Mouse (Mus musculus): ENCODE measurements around the gene Cadm1.

Gene Cadm1

GRCm38 (mm10) chr9:47669206-47669605 is 139.2 kb downstream of the Cadm1 start:
- in situ Hi-C loops (cut with MboI, MseI) = no loop called here

- in situ Hi-C loops (cut with MboI, MseI) = no loop called here
Observed at GRCm38 (mm10) chr9:47671617-47672016, 141.6 kb downstream of the Cadm1 start.

GRCm38 (mm10) chr9:47674766-47675713 is 145.1 kb downstream of the Cadm1 start:
- in situ Hi-C loops (cut with MboI, MseI) = no loop called here

- in situ Hi-C loops (cut with MboI, MseI) = no loop called here
Observed at GRCm38 (mm10) chr9:47686881-47687280, 156.9 kb downstream of the Cadm1 start.

GRCm38 (mm10) chr9:47687604-47688003 is 157.6 kb downstream of the Cadm1 start:
- in situ Hi-C loops (cut with MboI, MseI) = no loop called here

- in situ Hi-C loops (cut with MboI, MseI) = no loop called here
Observed at GRCm38 (mm10) chr9:47688297-47688696, 158.3 kb downstream of the Cadm1 start.

- in situ Hi-C loops (cut with MboI, MseI) = no loop called here
Observed at GRCm38 (mm10) chr9:47692911-47693310, 162.9 kb downstream of the Cadm1 start.

GRCm38 (mm10) chr9:47699026-47699425 is 169.1 kb downstream of the Cadm1 start:
- in situ Hi-C loops (cut with MboI, MseI) = no loop called here

- in situ Hi-C loops (cut with MboI, MseI) = loop anchor here (5.0 to 25.0 kb wide), 2 partner anchors 963 to 1338 kb away; no protein-coding TSS in a partner anchor
Observed at GRCm38 (mm10) chr9:47700021-47700420, 170.0 kb downstream of the Cadm1 start.

GRCm38 (mm10) chr9:47703026-47703876 is 173.3 kb downstream of the Cadm1 start:
- in situ Hi-C loops (cut with MboI, MseI) = loop anchor here (5.0 to 25.0 kb wide), 2 partner anchors 966 to 1341 kb away; no protein-coding TSS in a partner anchor

- in situ Hi-C loops (cut with MboI, MseI) = loop anchor here (25.0 kb wide), 1 partner anchor 1344 kb away; no protein-coding TSS in a partner anchor
Observed at GRCm38 (mm10) chr9:47706341-47706740, 176.4 kb downstream of the Cadm1 start.

- in situ Hi-C loops (cut with MboI, MseI) = loop anchor here (25.0 kb wide), 1 partner anchor 1345 kb away; no protein-coding TSS in a partner anchor
Observed at GRCm38 (mm10) chr9:47707326-47707725, 177.4 kb downstream of the Cadm1 start.

- in situ Hi-C loops (cut with MboI, MseI) = loop anchor here (25.0 kb wide), 1 partner anchor 1346 kb away; no protein-coding TSS in a partner anchor
Observed at GRCm38 (mm10) chr9:47708299-47708698, 178.3 kb downstream of the Cadm1 start.

- in situ Hi-C loops (cut with MboI, MseI) = loop anchor here (25.0 kb wide), 1 partner anchor 1349 kb away; no protein-coding TSS in a partner anchor
Observed at GRCm38 (mm10) chr9:47710946-47711345, 181.0 kb downstream of the Cadm1 start.

- in situ Hi-C loops (cut with MboI, MseI) = loop anchor here (25.0 kb wide), 1 partner anchor 1352 kb away; no protein-coding TSS in a partner anchor
Observed at GRCm38 (mm10) chr9:47714541-47714940, 184.6 kb downstream of the Cadm1 start.

- in situ Hi-C loops (cut with MboI, MseI) = loop anchor here (25.0 kb wide), 1 partner anchor 1353 kb away; no protein-coding TSS in a partner anchor
Observed at GRCm38 (mm10) chr9:47715415-47715814, 185.4 kb downstream of the Cadm1 start.

- in situ Hi-C loops (cut with MboI, MseI) = loop anchor here (25.0 kb wide), 1 partner anchor 1355 kb away; no protein-coding TSS in a partner anchor
Observed at GRCm38 (mm10) chr9:47716883-47717282, 186.9 kb downstream of the Cadm1 start.

GRCm38 (mm10) chr9:47727611-47728010 is 197.6 kb downstream of the Cadm1 start:
- in situ Hi-C loops (cut with MboI, MseI) = no loop called here

GRCm38 (mm10) chr9:47728852-47729251 is 198.9 kb downstream of the Cadm1 start:
- in situ Hi-C loops (cut with MboI, MseI) = no loop called here

- in situ Hi-C loops (cut with MboI, MseI) = no loop called here
Observed at GRCm38 (mm10) chr9:47730247-47730646, 200.3 kb downstream of the Cadm1 start.

GRCm38 (mm10) chr9:47733780-47734451 is 203.9 kb downstream of the Cadm1 start:
- in situ Hi-C loops (cut with MboI, MseI) = no loop called here

Data from T-helper 2 cell (primary cell).